Mouse (Mus musculus) brain, embryonic 14.5 days (tissue): ENCODE data around the gene Zfp366.

ENCODE experiments used
- CTCF ChIP-seq: fragments of 200-500 bp; IDR thresholded peaks from 2 replicates; pipeline ENCODE4 v1.5.1; 2012; ENCODE audit warnings: inconsistent platforms, mild to moderate bottlenecking, moderate library complexity, borderline replicate concordance; ENCODE audit not compliant: insufficient read depth, insufficient read length; ENCODE audit errors: extremely low read depth
- POLR2A ChIP-seq: fragments of 200-500 bp; IDR thresholded peaks from 2 replicates; pipeline ENCODE4 v1.6.1; 2012; ENCODE audit warnings: mild to moderate bottlenecking, inconsistent platforms, borderline replicate concordance; ENCODE audit not compliant: poor library complexity, insufficient read depth, insufficient read length, severe bottlenecking; ENCODE audit errors: extremely low read depth

- TF ChIP-seq POLR2A (no peak), CTCF (no peak)
Observed at GRCm38 (mm10) chr13:99294176-99294575, 109.6 kb downstream of the Zfp366 start.
